Mouse (Mus musculus): ENCODE data around the gene Cadps.

Cadps gene

GRCm38 (mm10) chr14:12459700-12460099 lies 363.2 kb downstream of the Cadps start:
- DNase-seq = peak; percentile 11

GRCm38 (mm10) chr14:12455064-12455591 lies 367.8 kb downstream of the Cadps start:
- DNase-seq = no peak

GRCm38 (mm10) chr14:12450807-12451206 lies 372.1 kb downstream of the Cadps start:
- no peak for DNase-seq

GRCm38 (mm10) chr14:12448883-12449282 lies 374.0 kb downstream of the Cadps start:
- no peak for DNase-seq

GRCm38 (mm10) chr14:12441019-12441418 lies 381.9 kb downstream of the Cadps start:
- DNase-seq = no peak

GRCm38 (mm10) chr14:12437976-12438375 lies 384.9 kb downstream of the Cadps start:
- no peak for DNase-seq

GRCm38 (mm10) chr14:12437422-12437821 lies 385.5 kb downstream of the Cadps start:
- DNase-seq = no peak

- DNase-seq = no peak
These were observed 385.9 kb downstream of the Cadps start for GRCm38 (mm10) chr14:12436903-12437368.

- DNase-seq = no peak
These were observed 394.7 kb downstream of the Cadps start for GRCm38 (mm10) chr14:12428021-12428654.

- no peak for DNase-seq
These were observed 397.6 kb downstream of the Cadps start for GRCm38 (mm10) chr14:12425311-12425710.

GRCm38 (mm10) chr14:12410276-12410675 lies 412.6 kb downstream of the Cadps start:
- DNase-seq = no peak

GRCm38 (mm10) chr14:12409811-12410210 lies 413.1 kb downstream of the Cadps start:
- DNase-seq = no peak

- DNase-seq = no peak
These were observed 416.3 kb downstream of the Cadps start for GRCm38 (mm10) chr14:12406588-12406987.

GRCm38 (mm10) chr14:12405201-12405600 lies 417.7 kb downstream of the Cadps start:
- no peak for DNase-seq

GRCm38 (mm10) chr14:12404724-12405123 lies 418.2 kb downstream of the Cadps start:
- DNase-seq = no peak

- no peak for DNase-seq
These were observed 418.8 kb downstream of the Cadps start for GRCm38 (mm10) chr14:12404052-12404451.

- no peak for DNase-seq
These were observed 422.8 kb downstream of the Cadps start for GRCm38 (mm10) chr14:12400116-12400515.

GRCm38 (mm10) chr14:12397561-12397960 lies 425.3 kb downstream of the Cadps start:
- DNase-seq = no peak

GRCm38 (mm10) chr14:12394318-12394717 lies 428.6 kb downstream of the Cadps start:
- no peak for DNase-seq

GRCm38 (mm10) chr14:12393271-12393861 lies 429.5 kb downstream of the Cadps start:
- peak; percentile 26 for DNase-seq

- no peak for DNase-seq
These were observed 431.7 kb downstream of the Cadps start for GRCm38 (mm10) chr14:12391167-12391566.

- DNase-seq = no peak
These were observed 434.0 kb downstream of the Cadps start for GRCm38 (mm10) chr14:12388806-12389436.

GRCm38 (mm10) chr14:12388192-12388795 lies 434.6 kb downstream of the Cadps start:
- no peak for DNase-seq

- no peak for DNase-seq
These were observed 435.7 kb downstream of the Cadps start for GRCm38 (mm10) chr14:12387176-12387575.

Data from right cerebral cortex, postnatal 4 days (tissue).